Mouse (Mus musculus) embryonic facial prominence, embryonic 13.5 days (tissue): ENCODE data around the gene Vamp2. TPM values are rescaled to one million over a fixed set of nuclear protein-coding genes. Genes with fewer than 3 reads are reported as not detected.

Source experiments
- ATAC-seq: fragments of 200-750 bp; cut with Nextera tagmentation; 2 replicates; pipeline ENCODE4 v1.8.0; 2017; ENCODE audit warnings: low read depth; ENCODE audit not compliant: insufficient number of reproducible peaks, insufficient read depth, low FRiP score, low TSS enrichment
- H3K27ac ChIP-seq: fragments of 300-500 bp; sonication (generic); 2 replicates; pipeline ENCODE4 v1.5.1; 2015; ENCODE audit warnings: moderate library complexity, mild to moderate bottlenecking, inconsistent platforms
- H3K27me3 ChIP-seq: fragments of 300-500 bp; sonication (generic); 2 replicates; pipeline ENCODE4 v1.6.1; 2015; ENCODE audit warnings: mild to moderate bottlenecking, inconsistent platforms
- H3K36me3 ChIP-seq: fragments of 300-500 bp; sonication (generic); 2 replicates; pipeline ENCODE4 v1.6.1; 2015; ENCODE audit warnings: mild to moderate bottlenecking, inconsistent platforms
- H3K4me1 ChIP-seq: fragments of 300-500 bp; sonication (generic); 2 replicates; pipeline ENCODE4 v1.6.1; 2015; ENCODE audit warnings: inconsistent platforms
- H3K4me2 ChIP-seq: fragments of 300-500 bp; sonication (generic); 2 replicates; pipeline ENCODE4 v1.6.1; 2015; ENCODE audit warnings: moderate library complexity, mild to moderate bottlenecking, inconsistent platforms
- H3K4me3 ChIP-seq: fragments of 300-500 bp; sonication (generic); 2 replicates; pipeline ENCODE4 v1.5.1; 2015; ENCODE audit warnings: mild to moderate bottlenecking, inconsistent platforms
- H3K9ac ChIP-seq: fragments of 300-500 bp; sonication (generic); 2 replicates; pipeline ENCODE4 v1.6.1; 2015; ENCODE audit warnings: mild to moderate bottlenecking, inconsistent platforms
- H3K9me3 ChIP-seq: fragments of 300-500 bp; sonication (generic); 2 replicates; pipeline ENCODE4 v1.6.1; 2016; ENCODE audit warnings: inconsistent platforms
- WGBS: fragments of 180-500 bp; shearing (Covaris S2); methylation state at CpG from one replicate; pipeline ENCODE4 v1.1.7; 2015; ENCODE audit warnings: mixed read lengths; 5-methylcytosine and 5-hydroxymethylcytosine counted together
- polyA plus RNA-seq: library from polyadenylated mRNA; unstranded; fragments of >200 nt; fragmentation: Nextera tagmentation; extraction: Ambion mirVana; gene quantifications from 2 replicates; pipeline ENCODE4 v1.2.1, GENCODE M21; 2015

Vamp2 gene
- polyA plus RNA-seq, 1 experiment from 2014 or later = 101 TPM

DNA sequence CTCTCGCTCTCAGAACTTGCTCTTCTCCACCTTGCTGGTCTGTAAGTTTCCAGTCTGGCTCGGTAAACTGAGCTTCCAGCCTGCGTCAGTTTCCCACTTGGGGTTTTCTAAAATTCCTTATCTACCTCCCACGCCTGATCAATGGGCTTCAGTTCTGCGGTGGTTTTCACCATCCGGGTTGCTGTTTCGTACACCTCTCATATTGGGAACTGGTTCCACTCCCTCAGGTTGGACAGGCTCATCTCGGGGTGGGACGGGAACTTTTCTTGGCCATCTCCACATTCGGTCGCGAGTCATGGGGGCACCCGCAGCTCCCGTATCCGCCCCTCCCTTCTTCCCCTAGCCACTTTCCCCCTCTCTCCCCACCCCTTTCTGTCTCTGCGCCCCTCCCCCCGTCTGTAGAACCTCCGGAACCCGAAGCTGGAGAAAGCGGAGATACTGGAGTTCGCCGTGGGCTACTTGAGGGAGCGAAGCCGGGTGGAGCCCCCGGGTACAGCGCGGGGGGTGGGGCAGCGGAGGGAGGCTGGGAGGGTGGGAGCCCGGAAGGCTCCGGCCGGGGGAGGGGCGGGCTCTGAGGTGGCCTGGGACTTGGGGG is 33.5 kb downstream of the Vamp2 start:
- under 1% methylated on average over 32 of the region's 32 CpGs for whole genome bisulfite sequencing
- peaks cover 47% of the 10 kb centered on the region for H3K4me1 ChIP-seq

GRCm38 (mm10) chr11:69122336-69122951 is 34.2 kb downstream of the Vamp2 start, which contains the start of gene 9130213A22Rik:
Gene 9130213A22Rik, minus strand, starts transcription at chr11:69122589.
- peak within 1 kb of the TSS; percentile 97 for H3K4me2 ChIP-seq
- under 1% methylated on average over 66 of the region's 66 CpGs for WGBS
- ATAC-seq = peak; percentile 73

More for the DNA sequence above, 33.5 kb downstream of the Vamp2 start:
- Histone ChIP-seq H3K4me2 (peak overlapping the region; percentile 97), H3K27ac (peak overlapping the region; percentile 88), H3K36me3 (no peaks in the 10 kb centered on the region), H3K4me3 (peak overlapping the region; percentile 85), H3K9me3 (no peaks in the 10 kb centered on the region), H3K27me3 (peaks cover 16% of the 10 kb centered on the region; the same call in 1 of the 2 replicates), H3K9ac (peak overlapping the region; percentile 84)
- no peak for ATAC-seq

DNA sequence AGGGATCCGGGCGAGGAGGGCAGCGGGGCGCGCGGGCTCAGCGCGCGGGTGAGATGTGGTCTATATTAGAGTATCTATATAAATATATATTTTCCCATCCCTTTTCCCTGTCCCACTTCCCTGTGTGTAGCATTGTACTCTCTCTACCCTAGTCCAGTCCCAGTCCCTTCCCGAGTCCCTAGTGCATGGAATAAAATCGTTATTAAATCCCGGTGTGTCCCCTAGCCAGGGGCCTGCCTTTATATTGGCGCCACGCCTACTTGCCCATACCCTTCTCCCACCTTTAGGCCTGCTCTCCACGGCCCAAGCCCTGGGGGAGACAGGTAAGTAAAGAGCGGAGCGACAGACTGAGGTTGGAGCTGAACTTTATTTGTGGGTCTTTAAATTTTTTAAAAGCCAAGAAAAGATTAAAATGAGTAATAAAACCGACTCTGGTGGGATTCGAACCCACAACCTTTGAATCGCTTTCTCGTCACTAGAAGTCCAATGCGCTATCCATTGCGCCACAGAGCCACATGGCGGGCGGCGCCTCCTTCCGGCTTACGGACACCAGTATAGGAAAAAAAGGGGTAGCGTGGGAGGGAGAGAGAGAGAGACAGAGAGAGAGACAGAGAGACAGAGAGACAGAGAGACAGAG is 34.9 kb downstream of the Vamp2 start:
- H3K4me2 ChIP-seq = peak overlapping the region; percentile 97
- H3K9ac ChIP-seq = peak overlapping the region; percentile 84
- H3K27ac ChIP-seq = peak overlapping the region; percentile 88
- no peak; the same call in 1 of the 2 replicates for ATAC-seq
- peaks cover 20% of the 10 kb centered on the region for H3K27me3 ChIP-seq
- H3K9me3 ChIP-seq = no peaks in the 10 kb centered on the region
- WGBS = 1% methylated on average over 29 of the region's 29 CpGs
- no peaks in the 10 kb centered on the region for H3K36me3 ChIP-seq
- peak overlapping the region; percentile 85 for H3K4me3 ChIP-seq
- H3K4me1 ChIP-seq = peaks cover 39% of the 10 kb centered on the region

More at GRCm38 (mm10) chr11:69122336-69122951, 34.2 kb downstream of the Vamp2 start, which contains the start of gene 9130213A22Rik:
- Histone ChIP-seq H3K27ac (peak within 1 kb of the TSS; percentile 88), H3K9ac (peak within 1 kb of the TSS; percentile 84), H3K36me3 (no peaks in the 10 kb centered on the region), H3K9me3 (no peaks in the 10 kb centered on the region), H3K27me3 (peaks cover 19% of the 10 kb centered on the region), H3K4me1 (peaks cover 42% of the 10 kb centered on the region), H3K4me3 (peak within 1 kb of the TSS; percentile 85)

DNA sequence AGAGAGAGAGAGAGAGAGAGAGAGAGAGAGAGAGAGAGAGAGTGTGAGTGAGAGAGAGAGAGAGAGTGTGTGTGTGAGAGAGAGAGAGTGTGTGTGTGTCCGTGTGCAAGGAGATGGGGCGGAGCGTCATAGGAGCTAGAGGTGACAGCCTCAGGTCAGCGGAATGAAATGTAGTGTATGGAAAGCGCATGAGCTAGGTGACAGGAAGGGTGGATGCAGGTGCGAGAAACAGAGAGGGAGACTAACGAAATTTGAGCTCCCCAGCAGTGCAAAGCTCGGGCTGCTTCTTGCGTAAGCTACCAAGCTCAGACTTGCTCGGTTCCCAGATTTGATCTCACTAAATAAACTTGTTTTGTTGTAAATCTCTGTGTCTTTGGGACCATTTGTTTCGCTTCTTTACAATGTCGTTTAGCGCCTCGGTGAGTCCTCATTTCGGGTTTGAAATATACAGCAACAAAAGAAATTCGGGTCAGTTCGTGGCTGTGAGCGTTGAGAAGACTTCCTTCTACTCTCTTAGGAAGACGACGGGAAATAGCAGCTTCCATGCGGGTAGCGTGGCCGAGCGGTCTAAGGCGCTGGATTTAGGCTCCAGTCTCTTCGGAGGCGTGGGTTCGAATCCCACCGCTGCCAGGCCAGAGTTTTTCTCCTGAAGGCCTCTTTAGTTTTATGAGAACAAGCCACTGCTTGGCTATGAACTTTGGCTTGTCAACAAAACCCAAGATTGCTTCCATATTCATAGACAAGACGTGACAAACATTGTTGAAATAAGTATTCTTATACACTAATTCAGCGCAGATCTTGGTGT is 35.6 kb downstream of the Vamp2 start:
- no peaks in the 10 kb centered on the region for H3K9me3 ChIP-seq
- H3K4me2 ChIP-seq = peak overlapping the region; percentile 97
- peak overlapping the region; percentile 76 for H3K9ac ChIP-seq
- H3K4me1 ChIP-seq = peaks cover 38% of the 10 kb centered on the region
- peak overlapping the region; percentile 85 for H3K4me3 ChIP-seq
- peak overlapping the region; percentile 86 for H3K27ac ChIP-seq
- H3K27me3 ChIP-seq = peaks cover 20% of the 10 kb centered on the region
- ATAC-seq = peak; percentile 73
- WGBS = under 1% methylated on average over 31 of the region's 31 CpGs
- no peaks in the 10 kb centered on the region for H3K36me3 ChIP-seq

- no peak overlapping the region for H3K9ac ChIP-seq
- no peaks in the 10 kb centered on the region for H3K9me3 ChIP-seq
- 0 out of 2 replicates have a peak, but pooled peaks have one; percentile 28 for ATAC-seq
- peak overlapping the region; percentile 85 for H3K4me3 ChIP-seq
- peaks cover 20% of the 10 kb centered on the region for H3K27me3 ChIP-seq
- H3K4me2 ChIP-seq = peak overlapping the region; percentile 97
- H3K27ac ChIP-seq = no peak overlapping the region
- under 1% methylated on average over 3 of the region's 3 CpGs for WGBS
- no peaks in the 10 kb centered on the region for H3K36me3 ChIP-seq
- H3K4me1 ChIP-seq = peaks cover 32% of the 10 kb centered on the region
Measured at GRCm38 (mm10) chr11:69124498-69124847, 36.2 kb downstream of the Vamp2 start.

DNA sequence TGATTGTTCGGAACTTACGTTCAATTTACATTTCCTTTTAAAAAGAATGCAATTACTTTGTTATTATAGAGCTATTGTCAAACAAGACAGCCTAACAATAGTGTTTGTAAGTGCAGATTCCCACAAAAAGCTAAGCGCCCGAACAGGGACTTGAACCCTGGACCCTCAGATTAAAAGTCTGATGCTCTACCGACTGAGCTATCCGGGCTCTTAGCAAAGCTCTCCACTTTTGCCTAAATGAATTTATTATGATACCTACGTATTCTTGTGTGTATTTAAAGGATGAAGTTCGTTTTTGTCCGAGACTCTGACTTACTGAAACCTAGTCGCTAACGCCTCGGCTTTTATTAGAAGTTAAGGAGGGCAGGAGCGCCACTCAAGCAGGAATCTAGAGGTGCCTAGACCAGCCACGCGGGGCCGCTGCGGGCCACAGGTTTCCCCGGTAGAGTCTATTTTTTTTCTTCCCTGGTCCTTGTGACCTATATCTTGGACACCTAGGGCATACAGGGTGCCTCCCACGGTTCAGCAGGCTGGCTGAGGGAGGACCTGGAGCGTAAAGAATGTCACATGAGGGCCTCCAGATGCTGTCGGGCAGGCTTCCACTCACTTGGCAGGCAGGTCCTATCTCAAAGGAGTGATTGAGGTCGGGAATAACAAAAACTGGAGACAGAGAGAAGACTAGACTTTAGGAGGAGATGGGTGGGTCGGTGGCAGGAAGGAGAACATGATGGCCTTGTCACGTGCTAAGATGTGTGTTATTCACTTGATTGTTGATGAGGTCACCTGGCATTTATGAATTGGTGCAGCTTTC is 37.0 kb downstream of the Vamp2 start:
- Histone ChIP-seq H3K27ac (peak overlapping the region; percentile 81), H3K9me3 (no peaks in the 10 kb centered on the region), H3K36me3 (no peaks in the 10 kb centered on the region), H3K9ac (peak overlapping the region; percentile 72), H3K27me3 (peaks cover 15% of the 10 kb centered on the region), H3K4me1 (peaks cover 24% of the 10 kb centered on the region), H3K4me2 (peak overlapping the region; percentile 85), H3K4me3 (peak overlapping the region; percentile 63)
- no peak; the same call in 1 of the 2 replicates for ATAC-seq
- WGBS = under 1% methylated on average over 24 of the region's 24 CpGs

GRCm38 (mm10) chr11:69125852-69125918 is 37.4 kb downstream of the Vamp2 start, which contains the start of gene Aloxe3:
Gene Aloxe3, plus strand, starts transcription at chr11:69125896.
- no peaks in the 10 kb centered on the region for H3K9me3 ChIP-seq
- no peak for ATAC-seq
- peaks cover 20% of the 10 kb centered on the region for H3K4me1 ChIP-seq
- H3K4me2 ChIP-seq = peak within 1 kb of the TSS; percentile 85
- 4% methylated on average over 3 of the region's 3 CpGs for WGBS
- H3K36me3 ChIP-seq = no peaks in the 10 kb centered on the region
- peak within 1 kb of the TSS; percentile 63 for H3K4me3 ChIP-seq
- peaks cover 11% of the 10 kb centered on the region for H3K27me3 ChIP-seq
- peak within 1 kb of the TSS; percentile 72 for H3K9ac ChIP-seq
- peak within 1 kb of the TSS; percentile 81 for H3K27ac ChIP-seq

DNA sequence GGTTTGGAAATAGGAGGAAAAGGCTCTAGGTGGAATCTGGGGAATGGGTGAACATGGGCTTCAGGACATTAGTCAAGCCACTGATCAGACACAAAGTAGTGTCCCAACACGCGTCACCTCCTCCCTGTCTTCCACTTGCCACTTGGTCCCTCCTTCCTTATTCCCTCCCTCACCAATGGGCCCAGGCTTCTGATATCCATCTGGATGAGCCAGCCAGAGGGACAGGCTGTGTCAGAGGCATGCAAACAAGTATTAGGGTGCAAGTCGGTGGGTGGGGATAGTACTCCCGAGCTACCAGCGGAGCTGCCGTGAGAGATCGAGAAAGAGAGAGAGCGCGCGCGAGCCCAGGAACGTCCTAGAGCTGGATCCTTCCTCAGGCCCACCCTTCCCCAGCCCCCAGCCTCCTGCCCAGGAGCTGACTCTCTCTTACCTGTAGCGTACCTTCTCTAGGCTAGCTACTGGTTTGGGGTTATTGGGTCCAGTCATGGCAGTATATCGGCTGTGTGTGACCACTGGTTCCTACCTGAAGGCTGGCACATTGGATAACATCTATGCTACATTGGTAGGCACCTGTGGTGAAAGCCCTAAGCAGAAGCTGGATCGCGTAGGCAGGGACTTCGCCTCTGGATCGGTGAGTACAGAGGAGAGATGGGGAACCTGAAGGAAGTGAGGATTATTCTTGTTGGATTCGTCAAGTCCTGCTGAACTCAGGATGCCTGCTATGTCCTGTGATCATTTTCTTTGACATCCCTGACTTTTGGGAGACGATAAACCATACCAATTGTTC is 37.8 kb downstream of the Vamp2 start:
- 8% methylated on average over 20 of the region's 20 CpGs for WGBS
- H3K9me3 ChIP-seq = no peaks in the 10 kb centered on the region
- peak overlapping the region; percentile 72 for H3K9ac ChIP-seq
- H3K4me3 ChIP-seq = peak overlapping the region; percentile 63
- H3K4me1 ChIP-seq = peaks cover 15% of the 10 kb centered on the region
- H3K36me3 ChIP-seq = no peaks in the 10 kb centered on the region
- H3K27ac ChIP-seq = no peak overlapping the region
- H3K4me2 ChIP-seq = peak overlapping the region; percentile 85
- H3K27me3 ChIP-seq = peaks cover 9% of the 10 kb centered on the region
- ATAC-seq = no peak

DNA sequence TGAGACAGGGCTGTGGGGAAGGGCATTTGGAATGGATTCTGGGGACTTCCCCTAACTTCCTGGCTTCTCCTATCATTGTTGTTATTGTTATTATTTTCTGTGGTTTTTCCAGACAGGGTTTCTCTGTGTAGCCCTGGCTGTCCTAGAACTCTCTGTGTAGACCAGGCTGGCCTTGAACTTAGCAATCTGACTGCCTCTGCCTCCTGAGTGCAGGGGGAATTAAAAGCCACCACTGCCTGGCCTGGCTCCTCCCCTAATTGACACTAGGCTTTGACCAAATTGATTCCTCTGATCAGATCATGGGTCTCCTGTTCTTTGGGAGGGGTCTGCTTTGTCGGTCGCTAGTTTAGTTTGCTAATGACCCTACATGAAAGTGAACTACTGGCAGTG is 38.4 kb downstream of the Vamp2 start:
- Histone ChIP-seq H3K4me1 (peaks cover 15% of the 10 kb centered on the region), H3K27ac (no peak overlapping the region), H3K27me3 (peaks cover 4% of the 10 kb centered on the region; the same call in 1 of the 2 replicates), H3K9ac (peak overlapping the region; percentile 72; the same call in 1 of the 2 replicates), H3K4me3 (peak overlapping the region; percentile 63; the same call in 1 of the 2 replicates), H3K9me3 (no peaks in the 10 kb centered on the region), H3K36me3 (no peaks in the 10 kb centered on the region), H3K4me2 (peak overlapping the region; percentile 85)
- WGBS = 50% methylated on average over 2 of the region's 2 CpGs
- ATAC-seq = no peak

GRCm38 (mm10) chr11:69128426-69129122 is 40.3 kb downstream of the Vamp2 start:
- Histone ChIP-seq H3K4me3 (no peak overlapping the region), H3K4me1 (peaks cover 14% of the 10 kb centered on the region), H3K9me3 (no peaks in the 10 kb centered on the region), H3K4me2 (no peak overlapping the region), H3K27ac (no peak overlapping the region), H3K9ac (no peak overlapping the region), H3K36me3 (no peaks in the 10 kb centered on the region), H3K27me3 (peaks cover 8% of the 10 kb centered on the region; the same call in 1 of the 2 replicates)
- ATAC-seq = no peak
- WGBS = 74% methylated on average over 8 of the region's 8 CpGs
